Mouse (Mus musculus) kidney, postnatal 36 days (tissue): ENCODE measurements around the gene Gins2.

ENCODE experiments used
- DNase-seq, 2 experiments: peaks; one replicate each; pipeline ENCODE4 v3.0.0; 2021 to 2022; ENCODE audit warnings: mixed read lengths in 2 of 2

Gins2 gene

GRCm38 (mm10) chr8:120588908-120589771 is at the start of gene Gins2:
Gene Gins2, minus strand, starts transcription at chr8:120589304.
- peak; percentile 99 to 100 for DNase-seq

DNA sequence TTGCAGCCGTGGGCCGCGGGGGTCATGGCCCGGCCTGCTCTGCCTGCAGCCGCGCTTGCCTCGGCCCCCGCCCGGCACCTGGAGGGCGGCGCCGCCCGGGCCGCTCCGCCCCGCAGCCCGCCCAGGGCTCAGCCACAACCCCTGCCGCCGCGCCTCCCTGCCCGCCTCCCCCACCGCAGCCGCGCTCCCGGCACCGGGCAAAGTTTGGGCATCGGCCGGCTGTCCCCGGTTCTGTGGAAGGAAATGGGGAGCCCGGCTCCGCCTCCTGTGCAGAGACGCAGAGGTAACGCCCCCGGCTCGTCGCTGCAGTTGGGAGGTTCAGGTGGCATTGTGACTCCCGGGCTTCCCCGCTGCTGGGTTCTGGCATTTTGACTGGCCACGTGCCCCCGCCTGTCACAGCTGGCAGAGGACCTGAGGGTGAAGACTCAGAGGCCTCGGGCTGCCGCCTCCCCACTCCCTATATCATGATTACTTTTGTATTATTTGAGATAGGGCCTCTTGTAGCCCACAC is 45.3 kb upstream of the Gins2 start:
- DNase-seq = peak; percentile 86 to 88

- DNase-seq = peak in 1 of 2 experiments; percentile 15
These were observed 44.7 kb upstream of the Gins2 start for GRCm38 (mm10) chr8:120633665-120634271.

DNA sequence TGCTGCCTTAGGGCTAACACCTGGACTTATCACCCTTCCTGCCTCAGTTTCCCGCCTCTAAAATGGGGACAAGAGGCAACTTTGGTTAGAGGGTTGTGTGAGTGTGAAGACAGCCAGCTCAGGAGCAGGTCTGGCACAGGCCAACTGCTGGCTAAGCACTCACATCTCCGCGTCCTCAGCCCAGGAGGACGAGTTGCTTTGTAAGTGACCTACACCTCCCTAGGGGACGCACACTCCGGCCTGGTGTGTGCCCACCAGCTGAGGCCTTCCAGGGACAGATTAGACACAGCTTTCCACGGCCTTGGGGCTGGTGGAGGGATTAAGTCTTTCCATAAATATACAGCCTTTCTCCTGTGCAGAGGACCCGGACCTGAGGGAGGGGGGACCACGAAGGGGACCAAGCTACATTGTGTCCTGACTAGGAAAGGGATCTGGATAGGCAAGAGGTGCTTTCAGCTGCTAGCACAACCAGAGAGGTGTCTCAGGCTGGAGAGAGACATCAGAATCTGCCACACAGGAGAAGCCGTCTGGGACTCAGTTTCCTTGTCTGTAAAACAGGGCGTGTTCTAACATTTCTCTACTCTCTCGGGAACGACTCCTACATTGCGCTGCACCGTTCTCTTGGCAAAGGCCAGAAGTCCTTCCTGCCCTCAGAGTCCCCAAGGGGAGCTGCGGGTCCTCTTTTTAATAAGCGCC is 44.0 kb upstream of the Gins2 start:
- no peak for DNase-seq

GRCm38 (mm10) chr8:120631441-120632375 is 42.6 kb upstream of the Gins2 start:
- no peak for DNase-seq

GRCm38 (mm10) chr8:120630848-120631247 is 41.7 kb upstream of the Gins2 start:
- DNase-seq = no peak

DNA sequence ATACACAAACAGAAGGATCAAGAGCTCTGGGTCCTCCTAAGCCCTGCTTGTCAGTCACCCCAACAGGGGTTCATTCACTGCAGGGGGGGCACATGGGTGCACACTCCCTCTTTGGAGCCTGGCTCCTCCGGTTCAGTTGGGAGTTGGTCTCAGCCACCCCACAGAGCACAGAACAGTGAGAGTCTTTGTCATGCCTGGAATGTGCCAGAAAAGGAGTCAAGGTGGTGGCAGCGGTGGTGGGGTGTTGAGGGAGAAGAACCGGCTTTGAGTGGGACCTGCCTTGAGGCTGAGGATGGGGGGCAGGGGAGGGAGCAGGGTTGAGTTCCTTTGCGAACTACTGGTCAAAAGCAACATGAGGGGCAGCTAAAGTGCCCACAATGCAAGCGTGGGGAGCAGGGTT is 40.9 kb upstream of the Gins2 start:
- DNase-seq = no peak

DNA sequence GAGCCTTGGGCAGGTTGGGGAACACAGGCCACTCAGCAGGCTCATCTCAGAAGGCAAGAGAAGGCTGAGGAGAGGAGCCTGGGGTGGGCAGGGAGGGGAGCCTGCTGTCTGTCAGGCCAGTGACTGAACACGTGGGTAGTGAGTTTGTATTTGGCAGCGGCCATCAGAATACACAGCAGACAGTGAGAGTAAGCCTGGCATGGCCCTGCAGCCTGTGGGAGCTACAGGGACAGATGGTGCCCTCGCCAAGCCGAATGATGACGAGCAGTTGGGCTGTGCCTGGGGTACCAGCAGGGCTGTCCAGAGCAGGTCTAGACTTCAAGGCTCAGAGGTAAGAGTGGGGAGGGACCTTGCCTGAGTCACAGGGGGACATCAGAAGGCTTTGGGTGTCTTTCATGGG is 38.2 kb upstream of the Gins2 start:
- no peak for DNase-seq

- DNase-seq = no peak
These were observed 37.4 kb upstream of the Gins2 start for GRCm38 (mm10) chr8:120626461-120626860.

DNA sequence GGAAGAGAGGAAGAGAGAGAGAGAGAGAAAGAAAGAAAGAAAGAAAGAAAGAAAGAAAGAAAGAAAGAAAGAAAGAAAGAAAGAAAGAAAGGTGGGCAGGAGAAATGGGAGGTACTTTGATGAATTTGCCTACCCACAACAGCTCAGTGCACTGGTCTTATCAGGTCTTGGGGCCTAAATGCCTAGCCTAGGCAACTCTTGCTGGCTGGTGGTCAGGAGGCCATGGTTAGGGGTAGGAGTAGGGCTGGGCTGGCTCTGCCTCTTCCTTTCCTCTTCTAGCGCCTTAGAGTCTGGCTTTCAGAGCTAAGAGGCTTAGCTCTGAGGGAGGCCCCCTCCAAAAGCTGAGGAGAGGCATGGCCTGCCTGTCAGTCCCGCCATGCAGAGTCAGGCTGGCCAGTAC is 34.5 kb upstream of the Gins2 start:
- DNase-seq = no peak

- no peak for DNase-seq
These were observed 33.1 kb upstream of the Gins2 start for GRCm38 (mm10) chr8:120622161-120622560.

DNA sequence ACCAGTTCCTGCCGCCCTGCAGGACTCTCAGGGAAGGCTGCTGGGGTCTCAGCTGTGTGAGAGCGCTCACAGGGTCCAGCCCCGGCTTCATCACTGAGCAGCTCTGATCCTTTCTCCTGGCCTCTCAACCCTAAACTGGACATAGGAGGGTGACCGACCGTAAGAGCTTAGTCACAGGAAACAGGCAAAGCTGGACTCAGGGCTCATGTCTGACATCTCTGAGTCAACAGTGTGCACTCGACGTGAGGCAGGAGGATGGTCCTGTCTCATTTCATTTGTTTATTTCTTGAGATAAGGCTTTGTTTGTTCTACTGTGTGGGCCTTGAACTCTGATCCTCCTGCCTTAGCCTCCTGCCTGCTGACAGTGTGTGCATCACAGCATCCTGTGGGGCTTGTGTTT is 31.3 kb upstream of the Gins2 start:
- no peak for DNase-seq

GRCm38 (mm10) chr8:120619235-120620180 is 30.4 kb upstream of the Gins2 start:
- peak in 1 of 2 experiments; percentile 15 for DNase-seq

- DNase-seq = peak; percentile 31 to 82
These were observed 29.0 kb upstream of the Gins2 start for GRCm38 (mm10) chr8:120618110-120618509.

DNA sequence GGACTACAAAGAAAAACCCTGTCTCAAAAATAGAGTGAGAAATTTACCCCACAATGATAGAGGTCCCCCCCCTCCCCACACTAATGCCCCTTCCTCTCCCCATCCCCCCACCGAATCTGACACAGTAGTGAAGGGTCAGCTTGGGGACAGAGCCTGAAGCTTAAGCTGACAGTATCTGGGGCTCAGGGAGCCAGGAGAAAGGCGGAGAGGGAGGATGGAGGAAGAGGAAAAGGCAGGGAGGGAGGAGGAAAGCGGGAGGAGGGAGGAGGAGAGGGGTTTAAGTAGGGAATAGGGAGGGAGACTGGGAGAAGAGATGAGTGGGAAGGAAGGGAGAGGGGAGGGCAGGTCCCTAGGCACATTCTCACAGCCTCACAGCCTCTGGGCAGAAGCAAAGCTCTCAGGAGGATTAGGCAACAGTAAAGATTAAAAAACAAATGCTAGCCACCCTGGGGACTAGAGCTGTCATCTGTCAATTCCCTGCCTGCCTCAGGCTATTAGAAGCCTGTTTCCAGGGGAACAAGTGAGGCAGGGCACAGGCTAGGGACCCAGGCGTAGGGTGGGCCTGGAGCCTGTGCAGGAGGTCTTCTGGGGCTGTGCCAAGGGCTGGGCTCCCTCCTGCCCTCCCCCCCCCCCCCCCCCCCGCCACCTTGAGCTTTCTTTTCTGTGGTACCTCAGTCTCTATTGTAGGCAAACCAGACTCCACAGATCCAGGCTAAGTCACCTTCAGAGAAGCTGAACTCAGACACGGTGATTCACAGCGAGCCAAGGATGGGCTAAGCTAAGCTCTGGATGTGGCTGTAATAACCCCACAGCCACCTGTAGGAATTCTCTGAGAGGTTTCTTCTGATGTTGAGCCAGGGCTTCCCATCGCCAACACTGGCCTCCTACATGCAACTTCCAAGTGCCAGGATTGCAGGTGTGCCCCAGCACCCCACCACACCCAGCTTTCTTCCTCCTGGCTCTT is 27.8 kb upstream of the Gins2 start:
- DNase-seq = no peak

- DNase-seq = no peak
These were observed 25.4 kb upstream of the Gins2 start for GRCm38 (mm10) chr8:120614491-120614890.

- DNase-seq = no peak
These were observed 21.7 kb upstream of the Gins2 start for GRCm38 (mm10) chr8:120610824-120611223.

- DNase-seq = peak; percentile 72 to 90
These were observed 18.8 kb upstream of the Gins2 start for GRCm38 (mm10) chr8:120607885-120608284.

- no peak for DNase-seq
These were observed 18.4 kb upstream of the Gins2 start for GRCm38 (mm10) chr8:120607460-120607859.

DNA sequence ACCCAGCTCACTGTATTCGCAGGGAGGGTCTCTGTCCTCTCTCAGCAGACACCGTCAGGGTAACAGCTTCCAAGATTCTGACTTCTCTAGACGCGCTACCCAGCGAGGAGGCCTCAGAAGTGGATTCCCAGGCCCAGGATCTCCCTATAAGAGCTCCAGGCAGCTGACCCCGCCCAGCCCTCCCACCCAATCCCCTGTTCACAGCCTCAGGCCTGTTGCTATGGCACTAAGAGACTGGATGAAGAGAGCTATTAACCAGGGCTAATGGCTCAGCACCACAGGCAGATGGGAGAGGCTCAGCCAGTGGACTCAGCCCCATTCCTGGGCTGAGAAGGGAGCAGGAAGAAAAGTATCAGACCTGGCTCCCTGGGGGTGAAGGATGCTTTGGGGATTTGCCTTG is 13.6 kb upstream of the Gins2 start:
- DNase-seq = no peak
